Mouse (Mus musculus) brain, embryonic 14.5 days (tissue): ENCODE data around the gene Cd69.

ENCODE experiments used
- CTCF ChIP-seq: fragments of 200-500 bp; IDR thresholded peaks from 2 replicates; pipeline ENCODE4 v1.5.1; 2012; ENCODE audit warnings: inconsistent platforms, mild to moderate bottlenecking, moderate library complexity, borderline replicate concordance; ENCODE audit not compliant: insufficient read depth, insufficient read length; ENCODE audit errors: extremely low read depth
- POLR2A ChIP-seq: fragments of 200-500 bp; IDR thresholded peaks from 2 replicates; pipeline ENCODE4 v1.6.1; 2012; ENCODE audit warnings: mild to moderate bottlenecking, inconsistent platforms, borderline replicate concordance; ENCODE audit not compliant: poor library complexity, insufficient read depth, insufficient read length, severe bottlenecking; ENCODE audit errors: extremely low read depth

DNA sequence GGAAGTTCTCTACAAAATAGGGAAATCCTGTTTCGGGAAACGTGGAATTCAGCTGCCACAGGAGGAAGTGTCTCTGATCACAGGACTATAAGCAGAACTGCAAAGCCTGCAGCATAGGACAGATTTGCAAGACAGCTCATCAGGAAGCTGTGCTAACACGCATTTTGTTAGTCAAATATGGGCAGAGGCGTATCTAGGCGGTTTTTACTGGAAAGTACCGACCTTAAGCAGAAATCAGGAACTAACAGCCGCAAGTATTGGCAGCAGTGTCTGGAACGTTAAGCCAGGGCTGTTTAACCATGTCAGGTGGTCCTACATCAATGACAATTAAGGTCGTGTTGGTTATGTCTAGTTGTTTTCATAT is 42.4 kb downstream of the Cd69 start:
- TF ChIP-seq CTCF (no peak), POLR2A (no peak)
